Mouse (Mus musculus): Measurements from ENCODE around the gene Otop1.

DNA sequence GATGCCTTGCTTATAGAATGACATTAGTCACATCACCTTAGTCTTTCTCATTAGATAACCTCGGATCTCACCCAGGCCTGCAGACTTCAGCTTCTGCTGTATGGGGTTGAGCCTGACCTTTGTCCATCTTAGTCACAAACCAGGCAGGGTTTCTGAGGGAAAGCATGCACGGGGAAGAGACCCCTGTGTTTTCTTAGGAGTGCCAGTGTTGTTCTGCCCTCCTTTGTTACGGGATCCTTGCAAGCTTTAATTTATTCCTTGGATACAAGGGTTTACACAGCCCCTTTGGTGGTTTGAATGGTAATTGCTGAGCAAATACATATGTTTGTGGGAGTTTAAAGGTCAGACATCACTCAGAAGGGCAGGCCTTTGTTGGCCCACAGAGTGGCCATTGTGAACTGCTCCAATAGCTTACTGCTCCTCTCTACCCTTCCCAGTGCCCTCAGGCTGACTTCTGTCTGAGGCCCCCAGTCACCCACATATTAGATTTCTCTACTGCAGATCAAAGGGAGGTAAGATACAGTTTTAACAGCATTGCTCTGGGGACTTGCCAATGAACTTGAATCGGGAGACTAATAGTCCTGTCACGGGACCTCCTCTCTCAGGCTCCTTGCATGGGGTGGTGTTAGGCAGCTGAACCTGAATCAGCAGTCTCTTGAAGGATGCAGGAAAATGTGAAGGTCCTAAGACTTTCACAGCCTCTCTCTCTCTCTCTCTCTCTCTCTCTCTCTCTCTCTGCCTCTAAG lies 34.9 kb upstream of the Otop1 start:
- no peak for TF ChIP-seq POLR2A (IDR thresholded peaks at IDR 0.05; ENCODE audit: low read depth, low read length)
- TF ChIP-seq CTCF (IDR thresholded peaks at IDR 0.05; ENCODE audit: borderline replicate concordance, insufficient read depth, low read length), result no peak
